Mouse (Mus musculus) midbrain, embryonic 11.5 days (tissue): ENCODE measurements at regions not wholly inside any gene's neighbourhood (a gene's known extent, or its start where the extent isn't known, plus 50 kb on each side); places are given as distances from the start of the nearest gene placed in this dataset.

Experiments used
- ATAC-seq: fragments of 200-750 bp; cut with Nextera tagmentation; 2 replicates; pipeline ENCODE4 v1.8.0; 2017; ENCODE audit warnings: moderate TSS enrichment, moderate library complexity; ENCODE audit not compliant: low FRiP score
- DNase-seq: peaks from one replicate; pipeline ENCODE4 v3.0.0; 2015; ENCODE audit warnings: low spot score; ENCODE audit errors: missing footprints
- H3K27ac ChIP-seq: fragments of 300-500 bp; sonication (generic); 2 replicates; pipeline ENCODE4 v1.5.1; 2014; ENCODE audit warnings: low read depth, low read length
- H3K27me3 ChIP-seq: fragments of 300-500 bp; sonication (generic); 2 replicates; pipeline ENCODE4 v1.6.1; 2014; ENCODE audit warnings: mild to moderate bottlenecking, low read length, moderate library complexity, mixed read lengths; ENCODE audit not compliant: control insufficient read depth, insufficient read depth
- H3K36me3 ChIP-seq: fragments of 300-500 bp; sonication (generic); 2 replicates; pipeline ENCODE4 v1.6.1; 2014; ENCODE audit warnings: mild to moderate bottlenecking, low read length, moderate library complexity, mixed read lengths; ENCODE audit not compliant: control insufficient read depth, insufficient read depth
- H3K4me1 ChIP-seq: fragments of 300-500 bp; sonication (generic); 2 replicates; pipeline ENCODE4 v1.6.1; 2014; ENCODE audit warnings: low read length; ENCODE audit not compliant: control insufficient read depth, insufficient read depth
- H3K4me2 ChIP-seq: fragments of 300-500 bp; sonication (generic); 2 replicates; pipeline ENCODE4 v1.6.1; 2014; ENCODE audit warnings: mild to moderate bottlenecking, moderate library complexity
- H3K4me3 ChIP-seq: fragments of 300-500 bp; sonication (generic); 2 replicates; pipeline ENCODE4 v1.5.1; 2014; ENCODE audit warnings: low read depth, low read length
- H3K9ac ChIP-seq: fragments of 300-500 bp; sonication (generic); 2 replicates; pipeline ENCODE4 v1.6.1; 2014; ENCODE audit warnings: low read length
- H3K9me3 ChIP-seq: fragments of 300-500 bp; sonication (generic); 2 replicates; pipeline ENCODE4 v1.6.1; 2016; ENCODE audit warnings: low read length; ENCODE audit not compliant: control insufficient read depth
- WGBS: fragments of 180-500 bp; shearing (Covaris S2); extraction: QIAGEN DNeasy Blood & Tissue Kit; methylation state at CpG from one replicate; pipeline ENCODE4 v1.1.7; 2014; 5-methylcytosine and 5-hydroxymethylcytosine counted together

- H3K4me3 ChIP-seq, result no peak overlapping the region
- WGBS, result 95% methylated on average over 1 of the region's 1 CpGs
- no peaks in the 10 kb centered on the region for H3K4me1 ChIP-seq
- H3K36me3 ChIP-seq, result no peaks in the 10 kb centered on the region
- ATAC-seq, result no peak
- H3K9me3 ChIP-seq, result no peaks in the 10 kb centered on the region
- H3K27me3 ChIP-seq, result no peaks in the 10 kb centered on the region
- H3K9ac ChIP-seq, result no peak overlapping the region
- H3K4me2 ChIP-seq, result no peak overlapping the region
- no peak overlapping the region for H3K27ac ChIP-seq
- DNase-seq, result no peak
Observed at GRCm38 (mm10) chr10:16990227-16990626, 732.8 kb upstream of the Cited2 start.

GRCm38 (mm10) chr10:16993789-16994188 is 729.2 kb upstream of the Cited2 start:
- Histone ChIP-seq H3K9me3 (no peaks in the 10 kb centered on the region), H3K9ac (no peak overlapping the region), H3K27ac (no peak overlapping the region), H3K4me3 (no peak overlapping the region), H3K4me1 (no peaks in the 10 kb centered on the region), H3K36me3 (no peaks in the 10 kb centered on the region), H3K4me2 (no peak overlapping the region), H3K27me3 (no peaks in the 10 kb centered on the region)
- no peak for DNase-seq
- WGBS, result 76% methylated on average over 2 of the region's 2 CpGs
- ATAC-seq, result no peak

GRCm38 (mm10) chr10:16994526-16994925 is 728.5 kb upstream of the Cited2 start:
- no peaks in the 10 kb centered on the region for H3K4me1 ChIP-seq
- ATAC-seq (no peak), DNase-seq (no peak)
- H3K9ac ChIP-seq, result no peak overlapping the region
- H3K27ac ChIP-seq, result no peak overlapping the region
- H3K9me3 ChIP-seq, result no peaks in the 10 kb centered on the region
- H3K4me3 ChIP-seq, result no peak overlapping the region
- no peak overlapping the region for H3K4me2 ChIP-seq
- H3K36me3 ChIP-seq, result no peaks in the 10 kb centered on the region
- H3K27me3 ChIP-seq, result no peaks in the 10 kb centered on the region
- 91% methylated on average over 6 of the region's 6 CpGs for WGBS

- Histone ChIP-seq H3K4me2 (no peak overlapping the region), H3K27ac (no peak overlapping the region), H3K9me3 (no peaks in the 10 kb centered on the region), H3K4me1 (no peaks in the 10 kb centered on the region), H3K4me3 (no peak overlapping the region), H3K9ac (no peak overlapping the region), H3K27me3 (no peaks in the 10 kb centered on the region), H3K36me3 (no peaks in the 10 kb centered on the region)
- DNase-seq (no peak), ATAC-seq (no peak)
- 76% methylated on average over 1 of the region's 1 CpGs for WGBS
Observed at GRCm38 (mm10) chr10:16995010-16995409, 728.0 kb upstream of the Cited2 start.

GRCm38 (mm10) chr10:16996820-16997466 is 726.1 kb upstream of the Cited2 start:
- ATAC-seq (no peak), DNase-seq (no peak)
- Histone ChIP-seq H3K36me3 (no peaks in the 10 kb centered on the region), H3K27ac (no peak overlapping the region), H3K27me3 (no peaks in the 10 kb centered on the region), H3K9me3 (no peaks in the 10 kb centered on the region), H3K4me3 (no peak overlapping the region), H3K9ac (no peak overlapping the region), H3K4me2 (no peak overlapping the region), H3K4me1 (no peaks in the 10 kb centered on the region)
- 86% methylated on average over 6 of the region's 6 CpGs for WGBS

- no peak for DNase-seq
- Histone ChIP-seq H3K4me1 (no peaks in the 10 kb centered on the region), H3K36me3 (no peaks in the 10 kb centered on the region)
Observed at GRCm38 (mm10) chr10:17001320-17001719, 721.7 kb upstream of the Cited2 start.

GRCm38 (mm10) chr10:17003123-17003849 is 719.7 kb upstream of the Cited2 start:
- no peaks in the 10 kb centered on the region for H3K4me1 ChIP-seq
- no peak overlapping the region for H3K9ac ChIP-seq
- H3K4me2 ChIP-seq, result no peak overlapping the region
- H3K36me3 ChIP-seq, result no peaks in the 10 kb centered on the region
- ATAC-seq, result no peak
- DNase-seq, result peak; percentile 54
- H3K9me3 ChIP-seq, result no peaks in the 10 kb centered on the region
- 79% methylated on average over 4 of the region's 4 CpGs for WGBS
- H3K27me3 ChIP-seq, result no peaks in the 10 kb centered on the region
- H3K27ac ChIP-seq, result no peak overlapping the region
- H3K4me3 ChIP-seq, result no peak overlapping the region

More at GRCm38 (mm10) chr10:17001320-17001719, 721.7 kb upstream of the Cited2 start:
- Histone ChIP-seq H3K9ac (no peak overlapping the region), H3K27me3 (no peaks in the 10 kb centered on the region), H3K4me3 (no peak overlapping the region), H3K4me2 (no peak overlapping the region), H3K9me3 (no peaks in the 10 kb centered on the region), H3K27ac (no peak overlapping the region)
- WGBS, result 83% methylated on average over 8 of the region's 8 CpGs
- no peak for ATAC-seq

- Histone ChIP-seq H3K9ac (no peak overlapping the region), H3K36me3 (no peaks in the 10 kb centered on the region), H3K9me3 (no peaks in the 10 kb centered on the region), H3K27ac (no peak overlapping the region), H3K27me3 (no peaks in the 10 kb centered on the region), H3K4me1 (no peaks in the 10 kb centered on the region), H3K4me2 (no peak overlapping the region), H3K4me3 (no peak overlapping the region)
- ATAC-seq, result no peak
- peak; percentile 53 for DNase-seq
- WGBS, result 88% methylated on average over 4 of the region's 4 CpGs
Observed at GRCm38 (mm10) chr10:17008683-17009082, 714.3 kb upstream of the Cited2 start.

GRCm38 (mm10) chr10:17010047-17010446 is 713.0 kb upstream of the Cited2 start:
- Histone ChIP-seq H3K9ac (no peak overlapping the region), H3K4me1 (no peaks in the 10 kb centered on the region), H3K36me3 (no peaks in the 10 kb centered on the region), H3K9me3 (no peaks in the 10 kb centered on the region), H3K4me3 (no peak overlapping the region), H3K27ac (no peak overlapping the region), H3K4me2 (no peak overlapping the region), H3K27me3 (no peaks in the 10 kb centered on the region)
- 83% methylated on average over 3 of the region's 3 CpGs for WGBS
- DNase-seq (no peak), ATAC-seq (no peak)
